Mouse (Mus musculus) thymus, postnatal 36 days (tissue): ENCODE data around the gene Enox1.

Experiments
- DNase-seq, 2 experiments: peaks; one replicate each; pipeline ENCODE4 v3.0.0; 2022; ENCODE audit warnings: mixed read lengths in 2 of 2

The Enox1 gene

DNA sequence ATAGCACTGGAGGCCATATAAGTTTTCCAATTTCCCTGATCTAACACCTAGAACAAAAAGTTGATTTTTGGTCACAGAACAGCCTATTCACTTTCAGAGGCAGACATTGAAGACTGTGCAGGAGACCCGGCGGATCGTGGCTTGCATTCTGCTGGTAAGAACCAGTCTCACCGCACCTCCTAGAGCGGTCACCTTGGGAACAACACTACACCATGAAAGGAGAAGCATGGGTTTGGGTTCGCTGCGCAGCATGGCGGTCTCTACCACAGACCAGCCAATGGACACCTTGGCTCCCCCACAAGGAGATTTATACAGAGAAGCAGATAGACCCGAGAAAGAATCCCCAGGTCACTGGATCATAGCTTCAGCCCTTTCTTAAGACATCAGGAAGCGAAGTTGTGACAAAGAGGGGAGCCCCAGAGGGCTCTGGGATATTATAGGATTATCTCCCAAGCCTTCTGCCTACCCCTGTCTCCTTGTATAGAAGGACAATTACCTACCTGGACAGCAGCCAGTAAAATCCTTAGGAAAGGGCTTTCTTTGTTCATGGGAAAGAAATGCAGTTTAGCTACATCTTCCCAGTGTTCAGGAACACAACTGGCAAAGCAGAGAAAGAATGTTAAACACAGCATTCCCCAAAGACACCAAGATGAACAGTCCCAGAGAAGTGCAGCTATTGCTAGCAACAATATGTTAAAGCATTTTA is 476.1 kb downstream of the Enox1 start:
- DNase-seq, result no peak

GRCm38 (mm10) chr14:77633172-77633542 is 476.6 kb downstream of the Enox1 start:
- DNase-seq, result no peak

DNA sequence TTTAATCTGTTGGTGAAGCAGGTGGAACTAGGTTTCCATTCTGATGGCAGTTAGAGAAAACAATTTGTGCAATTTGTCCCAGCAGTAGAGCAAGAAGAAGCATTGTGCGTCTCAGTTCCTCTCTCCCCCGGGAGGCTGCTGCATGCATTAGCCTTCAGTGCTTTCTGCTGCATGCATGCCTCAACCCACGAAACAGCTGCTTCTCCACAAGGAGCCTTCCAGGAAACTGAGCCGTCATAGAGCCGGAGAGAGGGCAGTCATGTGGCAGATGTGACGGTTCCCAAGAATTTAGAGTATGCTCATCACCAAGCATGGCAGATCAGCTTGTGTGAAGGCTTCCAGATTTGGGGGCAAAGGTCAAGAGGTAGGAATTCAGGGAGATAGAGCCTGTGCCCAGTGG is 480.4 kb downstream of the Enox1 start:
- no peak for DNase-seq

DNA sequence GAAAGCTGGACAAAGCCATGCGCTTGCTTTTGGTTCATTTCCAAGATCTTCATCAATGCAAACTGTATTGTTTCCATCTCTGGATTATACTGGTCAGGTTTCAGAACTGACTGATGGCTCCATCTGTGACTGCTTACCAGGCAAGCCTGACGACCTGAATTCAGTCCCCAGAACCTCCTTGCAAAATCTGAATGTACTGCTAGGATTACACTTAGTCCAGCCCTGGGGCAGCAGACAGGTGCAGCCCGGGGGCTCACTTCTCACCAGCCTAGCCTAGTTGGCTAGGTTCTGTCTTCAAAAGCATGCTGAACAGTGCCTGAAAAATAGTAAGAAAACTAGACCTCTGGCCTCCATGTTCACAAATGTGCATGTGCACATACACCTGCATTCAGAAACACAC is 481.6 kb downstream of the Enox1 start:
- DNase-seq, result no peak

GRCm38 (mm10) chr14:77638616-77639015 is 482.1 kb downstream of the Enox1 start:
- no peak for DNase-seq

DNA sequence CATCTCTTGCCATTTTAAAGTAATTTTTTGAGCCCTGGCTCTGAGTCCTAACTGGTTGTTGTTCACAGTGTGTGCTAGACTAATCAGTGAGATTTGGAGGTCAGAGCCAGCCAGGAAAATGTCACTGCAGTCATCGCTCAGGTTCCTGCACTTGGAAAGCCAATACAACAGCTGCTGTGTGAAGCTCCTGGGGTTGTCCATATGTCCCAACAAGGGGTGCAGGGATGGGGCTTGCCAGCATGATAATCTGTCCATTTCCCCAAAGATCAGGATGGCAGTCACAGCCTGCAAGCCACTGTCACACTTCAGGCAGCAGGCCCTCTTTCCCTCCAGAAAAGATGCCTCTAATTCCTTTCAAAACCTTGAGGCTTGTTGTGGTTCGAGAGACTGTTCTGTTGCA is 483.0 kb downstream of the Enox1 start:
- DNase-seq, result no peak

GRCm38 (mm10) chr14:77642314-77642713 is 485.8 kb downstream of the Enox1 start:
- no peak for DNase-seq

DNA sequence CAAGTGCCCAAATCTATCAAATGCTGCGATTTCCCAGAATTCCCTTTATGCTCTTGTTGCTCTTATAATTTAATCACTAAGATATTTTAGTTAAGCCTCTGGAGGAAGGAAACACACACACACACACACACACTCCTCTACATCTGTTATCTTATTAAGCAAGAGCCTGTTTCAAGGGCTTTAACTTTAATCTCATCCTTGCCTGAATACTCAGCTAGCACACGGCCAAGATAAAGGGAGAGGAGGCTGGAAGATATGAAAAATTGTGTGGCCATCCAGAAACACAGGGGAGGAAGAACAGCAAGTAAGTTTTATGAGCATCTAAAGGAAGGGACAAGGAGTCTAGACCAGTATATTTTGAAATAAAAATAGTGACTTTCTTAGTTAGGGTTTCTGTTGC is 489.6 kb downstream of the Enox1 start:
- DNase-seq, result no peak

DNA sequence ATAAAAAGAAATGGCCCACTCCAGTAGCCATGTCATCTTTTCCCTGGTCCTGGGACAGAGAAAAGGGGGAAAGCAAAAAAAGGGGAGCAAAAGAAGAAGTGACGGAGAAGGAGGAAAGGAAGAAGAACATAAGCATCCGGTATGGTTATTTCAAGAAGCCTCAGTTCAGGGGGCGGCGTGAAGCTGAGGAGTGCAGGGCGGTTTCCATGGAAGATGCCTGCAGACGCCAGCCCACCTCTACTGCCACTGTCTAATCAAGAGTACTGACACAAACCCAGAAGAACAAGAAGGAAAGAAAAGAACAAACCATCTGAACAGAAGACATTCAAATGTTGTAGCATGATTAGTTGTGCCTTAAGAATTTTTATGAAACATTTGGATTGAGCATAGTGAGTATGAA is 490.5 kb downstream of the Enox1 start:
- no peak for DNase-seq

DNA sequence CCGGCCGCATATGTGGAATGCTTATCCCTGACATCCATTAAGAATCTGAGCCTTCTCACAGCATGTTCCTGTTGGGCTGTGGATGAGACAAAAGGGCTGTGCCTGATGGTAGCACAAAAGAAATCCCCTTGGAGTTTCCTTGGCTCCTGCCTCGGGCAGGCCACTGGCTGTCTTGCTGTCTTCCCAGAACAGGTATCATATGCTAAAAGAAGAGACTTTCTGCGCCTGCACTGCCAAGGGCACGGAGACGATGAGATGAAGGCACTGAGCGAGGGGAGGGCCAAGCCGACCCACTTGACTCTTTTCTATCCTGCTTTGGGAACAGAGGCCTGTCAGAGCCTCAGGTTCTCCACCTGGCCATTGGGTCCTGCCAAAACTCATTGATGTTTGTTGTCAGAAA is 491.7 kb downstream of the Enox1 start:
- DNase-seq, result no peak

- no peak for DNase-seq
These were observed 502.2 kb downstream of the Enox1 start for GRCm38 (mm10) chr14:77658739-77659138.

DNA sequence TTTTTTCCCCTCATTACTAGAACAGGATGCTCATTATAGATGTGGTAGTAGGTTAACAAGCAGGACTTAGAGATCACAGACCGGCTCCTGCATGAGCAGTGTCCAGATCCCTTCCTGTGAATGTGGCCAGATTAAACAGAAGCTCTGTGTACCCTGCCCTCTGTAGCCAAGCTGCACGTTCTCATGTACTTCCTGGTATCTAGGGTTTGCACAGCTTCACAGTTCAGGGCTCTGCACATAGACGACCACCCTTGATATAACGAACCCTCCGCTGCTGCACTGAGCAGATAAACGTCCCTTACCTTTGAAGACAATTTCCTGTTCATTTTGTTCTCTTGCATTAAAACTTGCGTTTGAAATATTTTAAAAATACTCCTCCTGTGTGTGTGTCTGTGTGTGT is 505.7 kb downstream of the Enox1 start:
- no peak for DNase-seq

DNA sequence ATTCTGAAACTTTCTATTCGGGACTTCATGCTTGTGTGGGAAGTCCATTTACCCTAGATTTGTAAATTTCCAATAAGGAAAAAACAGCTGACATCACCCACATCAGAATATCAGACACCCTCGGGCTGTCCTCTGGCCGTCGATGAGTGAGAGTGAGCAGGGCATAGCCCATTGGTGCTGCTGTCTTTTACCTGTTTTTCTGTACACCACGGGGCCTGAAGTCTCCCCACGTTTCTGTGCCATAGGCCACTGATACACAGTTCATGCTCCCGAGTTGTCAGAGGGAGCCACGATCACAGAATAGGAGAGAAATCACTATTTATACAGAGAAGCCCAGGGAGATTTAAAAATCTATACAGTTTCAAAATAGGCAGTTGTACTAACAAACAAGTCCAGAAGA is 506.4 kb downstream of the Enox1 start:
- DNase-seq, result no peak

GRCm38 (mm10) chr14:77668096-77668495 is 511.5 kb downstream of the Enox1 start:
- DNase-seq, result no peak

DNA sequence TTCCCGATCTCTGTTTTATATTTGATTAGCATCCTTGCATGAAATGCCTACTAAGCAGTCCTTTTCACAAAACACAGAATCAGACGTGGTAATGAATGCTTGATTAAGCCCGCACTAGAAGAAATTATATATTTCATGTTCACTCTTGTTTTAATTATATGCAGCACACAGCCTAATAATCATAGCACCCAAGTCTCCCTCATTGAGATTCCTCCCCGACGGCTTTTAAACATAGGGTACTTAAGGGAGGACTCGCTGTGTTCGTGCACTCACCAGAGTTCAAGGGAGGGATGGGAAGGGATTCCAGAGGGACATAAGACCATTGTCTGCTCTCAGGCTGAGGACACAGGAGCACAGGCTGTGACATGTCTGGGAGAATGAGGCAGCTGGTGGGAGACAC is 512.9 kb downstream of the Enox1 start:
- no peak for DNase-seq

GRCm38 (mm10) chr14:77670945-77671344 is 514.4 kb downstream of the Enox1 start:
- no peak for DNase-seq

DNA sequence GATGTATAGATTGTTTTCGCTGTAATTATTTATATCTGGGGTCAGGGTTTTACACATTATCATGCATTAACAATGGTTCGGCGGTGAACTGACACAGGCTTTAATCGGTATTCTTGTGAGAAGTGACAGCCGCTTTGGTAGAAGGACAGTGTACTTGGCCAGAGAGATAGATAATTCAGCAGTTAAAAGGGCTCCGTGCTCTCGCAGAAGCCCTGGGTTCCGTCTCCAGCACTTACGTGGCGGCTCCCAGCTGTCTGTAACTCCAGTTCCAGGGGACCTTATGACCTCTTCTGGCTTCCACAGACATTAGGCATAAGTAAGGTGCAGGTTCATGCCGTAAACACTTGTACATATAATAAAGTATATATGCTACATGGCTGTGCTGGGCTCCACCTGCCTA is 515.4 kb downstream of the Enox1 start:
- no peak for DNase-seq

- no peak for DNase-seq
These were observed 516.6 kb downstream of the Enox1 start for GRCm38 (mm10) chr14:77673138-77673537.

DNA sequence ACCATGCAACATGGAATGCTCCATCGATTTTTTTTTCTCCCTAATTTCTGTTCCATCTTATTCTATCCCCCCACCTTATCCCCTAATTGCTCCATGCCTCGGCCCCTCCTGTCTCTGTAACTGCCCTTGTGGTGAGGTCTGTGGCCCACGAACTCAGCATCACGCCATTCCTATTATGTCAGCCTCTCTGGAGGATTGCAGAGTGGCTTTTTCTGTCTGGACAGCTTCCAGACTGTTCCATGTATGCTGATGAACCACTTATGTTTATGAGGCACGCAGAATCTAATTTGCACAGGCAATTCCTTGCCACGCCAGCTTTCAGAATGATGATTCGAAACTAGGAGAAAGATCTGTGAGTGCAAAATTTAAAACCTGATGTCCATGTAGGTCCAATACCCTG is 521.4 kb downstream of the Enox1 start:
- DNase-seq, result no peak

DNA sequence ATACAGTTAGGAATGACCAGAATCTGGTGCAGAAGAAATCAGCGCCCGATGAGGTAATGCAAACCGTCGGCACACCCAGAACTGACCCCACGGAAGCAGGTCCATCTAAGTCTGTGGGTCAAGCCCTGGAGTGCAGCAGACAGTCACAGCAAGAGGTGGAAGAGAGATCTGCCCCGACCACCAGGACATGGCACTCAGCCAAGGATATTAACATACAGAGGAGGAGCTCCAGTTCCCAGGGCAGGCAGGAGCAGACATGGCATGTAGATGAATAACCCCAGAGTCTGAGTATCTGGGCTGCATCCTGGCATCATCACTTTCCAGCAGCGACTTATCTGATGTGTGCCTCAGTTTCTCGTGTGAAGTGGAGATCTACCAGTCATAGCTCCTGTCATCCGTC is 523.3 kb downstream of the Enox1 start:
- DNase-seq, result no peak

DNA sequence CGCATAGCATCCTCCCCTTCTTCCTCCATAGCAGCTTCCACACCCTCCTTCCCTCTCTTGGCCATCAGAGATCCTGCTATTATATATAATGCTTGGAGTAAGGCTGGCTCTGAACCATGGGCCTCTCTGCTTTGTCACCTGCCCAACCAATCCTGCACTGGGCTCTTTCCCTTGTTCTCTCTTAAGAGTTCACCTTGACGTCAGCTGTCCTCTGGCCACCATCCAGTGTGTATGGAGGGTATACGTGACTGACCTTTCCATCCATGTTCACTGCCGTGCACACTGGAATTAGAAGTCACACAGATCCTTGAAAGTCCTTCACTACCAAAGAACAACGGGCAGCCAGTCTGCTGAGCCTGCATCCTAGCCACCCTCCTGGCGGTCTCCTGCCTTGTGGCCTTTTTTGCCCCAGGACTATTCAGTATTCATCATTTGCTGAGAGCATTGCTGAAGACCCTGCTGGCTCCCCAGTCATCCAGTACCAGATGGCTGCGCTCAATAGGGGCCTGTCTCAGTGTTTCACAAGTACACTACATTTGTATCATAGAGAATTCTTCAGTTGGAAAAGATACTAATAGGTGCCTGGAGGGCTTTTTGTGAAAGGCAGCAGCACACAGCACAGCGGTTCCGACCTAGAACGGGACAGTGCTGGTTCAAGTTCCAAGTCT is 526.5 kb downstream of the Enox1 start:
- no peak for DNase-seq

GRCm38 (mm10) chr14:77689816-77690215 is 533.3 kb downstream of the Enox1 start:
- no peak for DNase-seq

DNA sequence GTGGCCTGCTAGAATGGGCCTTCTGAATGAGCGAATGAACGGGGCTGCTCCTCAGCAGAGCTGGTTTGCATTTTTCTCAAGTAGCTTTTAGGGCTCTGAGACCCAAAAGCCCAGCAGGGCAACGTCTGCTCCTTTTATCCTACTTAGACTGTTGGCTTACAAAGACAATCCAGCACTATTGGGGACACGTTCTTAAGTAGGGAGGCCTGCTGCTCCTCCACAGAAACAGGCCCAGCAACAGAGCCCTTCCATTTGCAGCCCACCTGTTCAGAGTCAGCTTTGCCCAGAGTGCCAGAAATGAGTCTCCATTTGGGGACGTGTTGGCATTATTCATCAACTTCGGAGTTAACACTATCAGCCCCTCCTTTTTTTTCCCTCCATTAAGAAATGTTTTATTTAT is 548.4 kb downstream of the Enox1 start:
- DNase-seq, result no peak

DNA sequence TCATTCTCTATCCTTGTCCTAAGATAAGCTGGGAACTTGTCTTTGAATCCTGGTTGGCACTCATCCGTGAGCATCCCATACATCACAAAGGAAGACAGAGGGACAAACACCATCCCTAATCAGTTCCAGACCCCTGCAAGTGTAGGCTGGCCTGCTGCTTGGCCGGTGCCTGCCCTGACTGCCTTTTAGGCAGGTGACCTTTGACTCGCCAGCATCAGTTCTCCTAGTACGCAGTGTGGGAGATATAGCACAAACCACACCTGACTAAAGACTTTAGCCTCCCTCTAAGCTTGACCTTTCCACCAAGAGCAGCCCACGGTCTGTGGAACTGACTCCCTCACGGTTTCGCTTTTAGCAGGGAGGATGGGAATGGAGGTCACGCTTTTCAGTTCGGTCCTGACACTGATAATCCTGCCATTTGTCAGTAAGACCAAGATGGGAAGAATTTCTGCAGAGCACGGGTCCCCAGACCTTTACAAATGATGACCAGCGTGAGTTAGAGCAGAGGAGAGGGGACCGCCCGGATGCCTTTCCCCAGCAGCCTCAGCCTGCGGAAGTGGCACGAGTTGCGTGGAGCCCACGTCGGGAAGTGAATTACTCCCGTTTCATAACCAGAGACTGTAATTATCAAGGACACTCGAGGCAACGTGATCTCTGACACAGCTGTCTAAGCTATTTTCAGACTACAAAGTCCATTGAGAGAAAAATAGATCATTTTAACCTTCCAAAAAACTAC is 550.1 kb downstream of the Enox1 start:
- DNase-seq, result no peak
